Mouse (Mus musculus): ENCODE results near the gene Ptpru. TPM values are rescaled to one million over a fixed set of nuclear protein-coding genes. Genes with fewer than 3 reads are reported as not detected.

Ptpru gene
- total and polyA plus RNA-seq, 3 experiments, result 0.38 TPM; not detected in 2

DNA sequence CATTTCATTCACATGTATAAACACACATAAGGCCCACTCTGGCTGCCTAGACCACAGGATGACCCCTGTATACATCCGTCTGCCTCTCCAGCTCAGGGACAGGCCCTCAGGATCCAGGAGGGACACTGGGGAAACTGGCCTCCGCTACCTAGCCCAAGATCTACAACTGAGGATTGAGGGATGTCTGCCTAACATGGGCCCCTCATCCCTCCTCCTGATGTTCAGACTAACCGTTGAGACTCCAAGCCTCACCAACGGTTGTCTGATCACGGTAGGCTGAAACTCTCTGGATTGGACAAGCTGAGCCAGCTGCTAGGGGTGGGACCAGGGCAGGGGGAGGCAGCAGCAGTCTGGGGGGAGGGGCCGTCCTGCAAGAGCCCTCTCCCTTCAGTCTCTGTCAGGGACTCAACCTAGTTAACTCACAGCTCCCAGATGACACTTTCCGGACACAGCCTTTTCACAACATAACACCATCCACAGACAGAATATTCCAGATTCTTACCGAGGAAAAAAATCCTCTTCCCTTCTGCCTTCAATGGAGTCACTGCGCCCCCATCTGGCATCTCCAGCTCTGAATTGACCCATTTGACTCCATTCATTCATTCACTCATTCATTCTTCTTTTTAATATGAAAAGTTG is 4.0 kb downstream of the Ptpru start:
- Histone ChIP-seq H3K79me2 (replicated peaks; ENCODE audit: control insufficient read depth, extremely low read depth, insufficient read depth, poor library complexity, severe bottlenecking) (no peaks in the 10 kb centered on the region), H3K4me1 (ENCODE audit: control insufficient read depth in 1 of 2, insufficient read depth in 2 of 2) (peaks cover 10 to 11% of the 10 kb centered on the region in 2 experiments), H3K9ac (ENCODE audit: insufficient read depth, low read depth) (no peak overlapping the region), H3K9me3 (replicated peaks; ENCODE audit: low read length) (peaks cover 3% of the 10 kb centered on the region), H3K27me3 (replicated peaks) (peaks cover 99% of the 10 kb centered on the region), H3K36me3 (replicated peaks in 1 of 2; ENCODE audit: control insufficient read depth in 1 of 2, insufficient read depth in 1 of 2, low read length in 1 of 2) (no peaks in the 10 kb centered on the region), H3K4me2 (ENCODE audit: insufficient read depth, low read depth, poor library complexity, severe bottlenecking) (no peak overlapping the region), H3K4me3 (replicated peaks in 1 of 3; ENCODE audit: low read depth in 2 of 3, low read length in 2 of 3, poor library complexity in 1 of 3) (no peak overlapping the region), H3K27ac (ENCODE audit: insufficient read depth, low read depth) (no peak overlapping the region)
- no peak for DNase-seq (ENCODE audit: extremely low read depth)
- in situ Hi-C loops (cut with MboI; ENCODE audit: low pct_ligation_motif_present, low pct_unique_long_range_greater_than_20kb, low sequenced_read_pairs), result loop anchor here (5.0 to 10.0 kb wide), 2 partner anchors 57 to 579 kb away; no protein-coding TSS in a partner anchor
- TF ChIP-seq SMC3 (IDR thresholded peaks at IDR 0.05; ENCODE audit: low read depth, low read length) (no peak), RAD21 (IDR thresholded peaks at IDR 0.05; ENCODE audit: low read depth, low read length) (peak; percentile 10), CTCF (conservative IDR thresholded peaks at IDR 0.05 in 1 of 2, IDR thresholded peaks at IDR 0.05 in 1 of 2; ENCODE audit: low read depth in 2 of 2, low read length in 2 of 2) (peak in 1 of 2 experiments; percentile 30; a peak in 1 of 4 replicates)
- dilution Hi-C loops (cut with MboI; ENCODE audit: extremely low pct_ligation_motif_present, extremely low pct_unique_long_range_greater_than_20kb, low sequenced_read_pairs), result no loop called here

DNA sequence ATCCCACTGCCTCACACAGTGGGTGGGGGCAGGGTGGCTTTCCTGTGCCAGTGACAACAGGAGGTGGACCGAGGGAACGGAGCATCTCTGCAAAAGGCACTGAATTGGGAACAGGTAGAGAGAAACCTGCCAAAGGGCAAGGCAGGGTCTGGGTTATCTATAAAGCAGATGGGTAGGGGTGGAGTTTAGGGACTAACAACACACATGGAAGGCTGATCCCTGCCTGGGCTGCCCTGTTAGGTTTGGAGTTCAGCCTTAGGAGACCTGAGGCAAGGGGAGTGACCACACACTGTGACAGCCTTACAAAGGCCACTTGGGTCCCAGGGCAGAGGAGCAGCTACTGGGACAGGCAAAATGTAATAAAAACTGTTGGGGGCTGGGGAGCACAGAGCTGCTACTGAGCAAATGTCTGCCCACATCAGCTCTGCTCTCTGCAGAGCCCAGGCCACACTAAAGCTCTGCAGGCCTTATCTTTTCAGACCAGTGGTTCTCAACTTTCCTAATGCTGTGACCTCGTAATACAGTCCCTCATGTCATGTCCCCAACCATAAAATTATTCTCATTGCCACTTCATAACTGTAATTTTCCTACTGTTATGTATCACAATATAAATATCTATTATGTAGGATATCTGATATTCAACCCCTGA is 5.2 kb downstream of the Ptpru start:
- H3K9ac ChIP-seq (ENCODE audit: insufficient read depth, low read depth), result no peak overlapping the region
- H3K36me3 ChIP-seq (replicated peaks in 1 of 2; ENCODE audit: control insufficient read depth in 1 of 2, insufficient read depth in 1 of 2, low read length in 1 of 2), result no peaks in the 10 kb centered on the region
- H3K4me3 ChIP-seq (replicated peaks in 1 of 3; ENCODE audit: low read depth in 2 of 3, low read length in 2 of 3, poor library complexity in 1 of 3), result no peak overlapping the region
- in situ Hi-C loops (cut with MboI; ENCODE audit: low pct_ligation_motif_present, low pct_unique_long_range_greater_than_20kb, low sequenced_read_pairs) (loop anchor here (5.0 to 10.0 kb wide), 2 partner anchors 56 to 578 kb away; no protein-coding TSS in a partner anchor), dilution Hi-C loops (cut with MboI; ENCODE audit: extremely low pct_ligation_motif_present, extremely low pct_unique_long_range_greater_than_20kb, low sequenced_read_pairs) (no loop called here)
- no peaks in the 10 kb centered on the region for H3K79me2 ChIP-seq (replicated peaks; ENCODE audit: control insufficient read depth, extremely low read depth, insufficient read depth, poor library complexity, severe bottlenecking)
- peaks cover 3 to 11% of the 10 kb centered on the region in 2 experiments; a peak in 3 of 4 replicates for H3K4me1 ChIP-seq (ENCODE audit: control insufficient read depth in 1 of 2, insufficient read depth in 2 of 2)
- H3K4me2 ChIP-seq (ENCODE audit: insufficient read depth, low read depth, poor library complexity, severe bottlenecking), result no peak overlapping the region
- H3K27ac ChIP-seq (ENCODE audit: insufficient read depth, low read depth), result no peak overlapping the region
- H3K27me3 ChIP-seq (replicated peaks), result peaks cover 96% of the 10 kb centered on the region
- TF ChIP-seq MEF2A (IDR thresholded peaks at IDR 0.05; ENCODE audit: borderline replicate concordance, low read depth, low read length) (no peak), SMC3 (IDR thresholded peaks at IDR 0.05; ENCODE audit: low read depth, low read length) (no peak), KAT2A (IDR thresholded peaks at IDR 0.05; ENCODE audit: insufficient replicate concordance, low read length) (no peak), JUN (IDR thresholded peaks at IDR 0.05; ENCODE audit: insufficient read depth, low read depth, low read length) (no peak), CHD1 (IDR thresholded peaks at IDR 0.05; ENCODE audit: low read depth, low read length) (no peak), MAX (IDR thresholded peaks at IDR 0.05; ENCODE audit: low read length) (no peak), USF2 (conservative IDR thresholded peaks at IDR 0.05; ENCODE audit: low read depth, low read length) (no peak), MYC (IDR thresholded peaks at IDR 0.05; ENCODE audit: low read depth, low read length) (no peak), POLR2A (IDR thresholded peaks at IDR 0.05; ENCODE audit: low read depth, low read length) (no peak), JUND (conservative IDR thresholded peaks at IDR 0.05; ENCODE audit: low read depth, low read length) (no peak)
- peaks cover 3% of the 10 kb centered on the region for H3K9me3 ChIP-seq (replicated peaks; ENCODE audit: low read length)
- DNase-seq (ENCODE audit: extremely low read depth), result no peak
